Mouse (Mus musculus): Measurements from ENCODE around the gene Cdca7l.

Cdca7l gene

GRCm38 (mm10) chr12:117810074-117810473 lies 6.0 kb downstream of the Cdca7l start:
- no peak for DNase-seq

GRCm38 (mm10) chr12:117820138-117820858 lies 16.2 kb downstream of the Cdca7l start:
- DNase-seq, result no peak

GRCm38 (mm10) chr12:117820859-117821221 lies 16.8 kb downstream of the Cdca7l start:
- DNase-seq, result no peak

DNA sequence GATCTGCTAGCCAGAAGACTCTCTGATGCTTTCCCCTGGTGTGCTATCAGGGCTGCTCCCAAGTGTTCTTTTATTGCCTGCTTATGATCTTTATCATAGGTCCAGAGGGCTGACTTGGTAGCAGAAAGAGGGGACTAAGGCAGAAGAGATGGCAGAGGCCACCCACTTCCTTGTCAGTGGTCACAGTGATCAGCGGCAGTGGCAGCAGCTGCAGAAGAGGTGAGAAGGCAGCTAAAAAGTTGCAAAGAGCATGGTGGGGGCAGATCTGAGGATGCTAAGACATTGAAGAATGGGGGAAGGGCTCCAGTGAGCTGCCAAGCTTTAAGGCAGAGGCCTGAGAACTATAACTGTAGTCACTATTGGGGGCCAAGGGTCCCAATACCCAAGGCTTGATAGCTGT lies 17.3 kb downstream of the Cdca7l start:
- DNase-seq, result no peak

DNA sequence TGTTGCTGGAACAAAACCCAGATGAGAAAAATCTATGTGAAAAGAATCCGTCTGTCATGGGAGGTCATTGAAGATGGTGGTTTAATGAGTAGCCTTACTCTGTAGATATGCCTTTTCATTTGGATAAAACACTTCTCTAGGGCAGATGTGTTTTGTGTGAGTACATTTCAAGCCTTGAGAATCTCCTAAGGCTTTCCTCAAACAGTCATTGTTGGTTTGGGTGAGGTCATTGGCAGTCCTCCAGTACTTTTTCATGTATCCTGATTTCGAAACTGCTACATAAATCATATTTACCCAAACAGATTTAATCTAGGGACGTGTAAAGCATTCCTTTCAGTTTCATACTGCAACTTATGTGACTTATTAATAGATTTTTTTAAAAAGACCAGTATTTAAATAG lies 24.3 kb downstream of the Cdca7l start:
- DNase-seq, result peak; percentile 26

- DNase-seq, result no peak
These were observed 27.4 kb downstream of the Cdca7l start for GRCm38 (mm10) chr12:117831351-117831961.

GRCm38 (mm10) chr12:117832190-117832589 lies 28.1 kb downstream of the Cdca7l start:
- no peak for DNase-seq

DNA sequence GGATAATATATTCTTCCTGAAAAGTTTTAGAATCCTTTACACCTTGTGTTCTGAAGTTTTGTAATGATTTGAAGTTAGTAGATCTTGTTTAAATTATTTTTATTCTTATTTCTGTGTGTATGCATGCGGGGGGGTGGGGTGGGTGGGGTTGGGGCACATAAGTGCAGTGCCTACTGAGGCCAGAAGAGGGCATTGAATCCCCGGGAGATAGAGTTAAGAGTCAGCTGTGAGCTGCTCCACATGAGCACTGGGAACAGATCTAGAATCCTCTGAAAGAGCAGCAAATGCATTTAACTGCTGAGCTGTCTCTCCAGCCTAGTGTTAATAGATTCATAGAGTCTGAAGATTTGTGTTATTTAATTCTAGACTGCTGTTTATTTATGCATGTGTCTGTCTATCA lies 30.6 kb downstream of the Cdca7l start:
- DNase-seq, result no peak

DNA sequence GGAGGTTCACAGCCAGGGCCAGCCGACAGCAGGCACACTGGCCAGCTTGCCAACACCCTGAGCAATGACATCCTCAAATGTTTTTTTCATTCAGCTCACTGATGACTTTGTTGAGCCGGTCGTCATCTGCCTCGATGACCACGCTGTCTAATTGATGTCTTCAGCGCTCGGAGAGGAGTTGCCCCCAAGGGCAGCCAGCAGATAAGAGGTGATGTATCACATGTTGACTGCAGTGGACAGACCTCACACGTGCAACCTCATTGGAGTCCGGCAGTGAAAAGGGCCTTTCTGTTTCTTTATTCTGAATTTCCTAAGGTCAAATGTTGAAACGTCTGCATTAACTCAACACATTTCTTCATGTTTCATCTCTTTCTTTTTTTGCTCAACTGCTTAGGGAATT lies 31.3 kb downstream of the Cdca7l start:
- DNase-seq, result no peak

DNA sequence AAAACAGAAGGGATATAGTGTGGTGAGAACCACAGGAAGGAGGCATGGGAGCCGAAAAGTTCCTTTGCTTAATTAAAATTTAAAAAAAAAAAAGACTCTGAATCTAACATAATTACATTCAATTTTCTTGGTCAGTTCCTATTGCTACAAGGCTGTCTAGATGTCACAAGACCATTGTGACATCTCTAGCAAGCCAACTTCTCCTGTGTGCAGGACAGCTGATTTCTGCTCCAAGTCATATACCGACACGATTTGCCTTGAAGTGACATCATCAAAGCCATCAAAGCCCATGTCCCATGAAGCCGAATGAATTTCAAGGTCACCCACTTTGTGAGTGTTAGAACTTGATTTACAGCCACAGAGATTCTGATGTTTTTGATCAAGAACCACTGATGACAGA lies 33.3 kb downstream of the Cdca7l start:
- no peak for DNase-seq

DNA sequence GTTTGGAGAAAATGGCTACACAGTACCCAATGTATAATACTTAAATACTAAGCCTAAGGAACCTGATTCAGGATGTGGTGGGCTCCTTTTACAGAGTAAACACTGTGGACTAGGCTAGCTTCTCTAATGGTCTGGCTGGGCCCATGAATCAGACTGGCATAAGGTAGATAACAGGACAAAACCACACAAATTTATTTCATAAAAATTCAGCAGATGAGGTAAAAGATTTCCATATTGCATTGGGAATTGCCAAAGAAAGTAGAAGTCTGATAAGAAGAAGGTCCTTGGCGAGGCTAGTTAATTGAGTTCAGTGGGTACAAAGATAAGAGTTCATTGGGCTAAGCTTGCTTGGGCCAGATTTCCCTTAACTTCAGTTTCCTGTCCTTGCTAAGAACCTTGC lies 36.6 kb downstream of the Cdca7l start:
- no peak for DNase-seq

- DNase-seq, result no peak
These were observed 38.6 kb downstream of the Cdca7l start for GRCm38 (mm10) chr12:117842676-117843075.

GRCm38 (mm10) chr12:117843302-117844074 lies 39.4 kb downstream of the Cdca7l start:
- peak; percentile 76 for DNase-seq

- DNase-seq, result no peak
These were observed 40.0 kb downstream of the Cdca7l start for GRCm38 (mm10) chr12:117844075-117844408.

DNA sequence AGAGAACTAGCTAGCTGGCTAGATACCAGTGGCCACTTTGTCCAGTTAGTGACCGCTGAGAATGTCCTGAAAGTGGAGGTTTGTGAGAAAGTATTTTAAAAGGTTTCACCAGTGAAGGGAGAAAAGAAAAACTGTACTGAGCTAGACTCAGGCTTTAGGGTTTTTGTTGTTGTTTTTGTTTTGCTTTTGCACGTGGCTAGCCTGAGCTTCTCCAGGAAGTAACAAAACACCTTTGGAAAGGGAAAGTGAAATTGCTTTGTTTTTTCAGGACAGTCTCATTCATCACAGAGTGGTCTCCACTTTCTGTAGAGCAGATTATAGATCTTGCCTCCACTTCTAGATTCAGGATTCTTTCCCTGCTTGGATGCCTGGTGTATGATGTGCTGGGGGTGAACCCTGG lies 40.8 kb downstream of the Cdca7l start:
- no peak for DNase-seq

DNA sequence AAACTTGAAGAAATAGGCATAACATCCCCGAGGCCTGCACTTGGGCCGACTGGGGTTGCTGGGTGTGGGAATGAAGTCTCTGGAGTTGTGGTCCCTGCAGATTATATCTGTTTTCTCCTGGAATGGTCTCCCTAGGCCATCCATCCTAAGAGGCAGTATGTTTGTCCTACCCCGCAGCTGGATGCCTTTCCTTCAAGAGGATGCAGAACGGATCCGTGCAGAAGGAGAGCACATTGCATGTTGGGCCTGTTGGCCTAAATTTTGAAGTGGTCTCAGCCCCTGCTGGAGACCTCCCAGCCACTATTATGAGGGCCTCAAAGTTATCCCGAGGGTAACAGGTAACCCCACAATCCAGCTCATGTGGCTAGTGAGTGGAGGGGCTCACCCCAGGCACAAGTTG lies 44.5 kb downstream of the Cdca7l start:
- no peak for DNase-seq

GRCm38 (mm10) chr12:117850472-117850871 lies 46.4 kb downstream of the Cdca7l start:
- no peak for DNase-seq

GRCm38 (mm10) chr12:117853316-117853715 lies 49.2 kb downstream of the Cdca7l start:
- DNase-seq, result peak; percentile 75

DNA sequence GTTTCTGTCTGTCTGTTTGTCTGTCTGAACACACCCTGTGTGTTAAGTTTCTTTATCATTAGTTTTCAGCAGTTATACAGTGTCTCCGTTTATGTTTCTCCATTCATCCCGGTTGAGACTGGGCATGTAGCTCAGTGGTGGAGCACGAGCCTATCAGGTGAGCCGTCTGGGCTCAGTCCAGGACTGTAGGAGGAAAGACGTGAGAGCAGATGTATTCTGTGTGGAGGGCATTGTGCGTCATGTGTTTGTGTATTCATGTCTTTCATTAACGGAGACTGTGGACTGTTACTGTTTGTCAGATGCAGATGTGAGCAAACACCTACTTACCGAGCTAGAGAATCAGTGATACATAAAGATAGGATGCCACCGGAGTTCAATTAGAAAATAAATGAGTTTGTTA lies 52.9 kb downstream of the Cdca7l start:
- no peak for DNase-seq

DNA sequence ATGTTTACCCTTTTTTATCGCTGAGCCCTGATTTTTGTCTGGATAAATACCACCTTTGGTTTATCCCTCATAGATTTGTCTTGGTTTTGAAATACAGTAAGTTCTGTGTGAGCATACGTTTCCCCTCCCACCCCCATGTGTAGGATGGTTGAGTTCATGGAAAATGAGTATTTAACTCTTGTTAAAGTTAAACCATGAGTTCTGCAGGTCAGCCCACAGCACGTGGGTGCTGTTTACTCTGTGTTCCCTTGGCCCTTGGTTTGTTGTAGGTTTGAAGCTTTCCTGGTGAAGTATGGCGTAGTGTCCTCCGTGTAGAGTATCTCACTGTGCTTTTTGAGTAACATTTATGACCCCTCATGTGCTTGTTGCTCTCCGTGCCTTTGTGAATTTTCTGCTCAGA lies 53.8 kb downstream of the Cdca7l start:
- DNase-seq, result no peak

DNA sequence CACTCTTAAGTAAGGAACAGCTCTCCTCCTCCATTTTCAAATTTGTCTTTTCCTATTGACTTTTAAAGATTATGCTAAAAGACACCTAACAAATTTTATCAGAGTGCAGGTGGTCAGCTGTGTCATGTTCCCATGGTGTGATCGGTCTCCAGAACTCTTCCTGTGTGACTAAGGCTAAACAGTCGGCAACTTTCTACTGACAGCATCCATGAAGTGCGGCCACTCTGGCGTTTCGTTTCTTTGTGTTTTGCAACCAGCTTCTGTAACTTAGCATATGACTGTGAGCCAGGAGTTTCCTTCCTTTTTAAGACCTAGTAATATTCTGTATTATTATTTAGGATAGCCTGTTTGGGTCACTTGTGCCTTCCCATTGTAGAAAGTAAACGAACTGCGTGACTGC lies 56.8 kb downstream of the Cdca7l start:
- DNase-seq, result no peak

GRCm38 (mm10) chr12:117861249-117861648 lies 57.2 kb downstream of the Cdca7l start:
- no peak for DNase-seq

DNA sequence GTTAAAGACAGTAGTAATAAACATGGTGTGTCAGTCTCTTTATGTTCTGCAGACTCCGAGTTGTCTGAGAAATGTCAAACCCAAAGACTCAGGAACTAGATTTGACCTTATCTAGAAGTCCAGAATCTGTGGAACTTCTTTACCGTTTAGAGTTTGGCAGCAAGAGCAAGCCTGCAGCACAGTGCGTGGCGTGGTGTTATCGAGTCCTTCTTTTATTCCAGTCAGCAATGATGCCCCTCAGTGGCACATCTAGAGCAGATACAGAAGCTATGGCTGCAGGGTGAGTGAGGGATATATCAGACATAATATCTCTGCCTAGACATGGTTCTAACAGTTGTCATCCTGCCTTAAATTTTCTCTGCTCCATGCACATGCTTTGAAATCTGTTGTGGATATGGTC lies 58.6 kb downstream of the Cdca7l start:
- no peak for DNase-seq
